Mouse (Mus musculus) retina, postnatal 7 days (tissue): ENCODE data around the gene Caml.
A peak's percentile ranks its signal among the peaks of the same experiment; 100 is the strongest.
"Not testable (repeated sequence)": the region's sequence is repeated elsewhere in the genome, so short reads cannot be mapped to it uniquely, and the experiment has no call there.

ENCODE experiments used
- DNase-seq: peaks from one replicate; pipeline ENCODE4 v3.0.0-alpha.2; 2012; ENCODE audit warnings: low read depth, low spot score

Gene Caml

DNA sequence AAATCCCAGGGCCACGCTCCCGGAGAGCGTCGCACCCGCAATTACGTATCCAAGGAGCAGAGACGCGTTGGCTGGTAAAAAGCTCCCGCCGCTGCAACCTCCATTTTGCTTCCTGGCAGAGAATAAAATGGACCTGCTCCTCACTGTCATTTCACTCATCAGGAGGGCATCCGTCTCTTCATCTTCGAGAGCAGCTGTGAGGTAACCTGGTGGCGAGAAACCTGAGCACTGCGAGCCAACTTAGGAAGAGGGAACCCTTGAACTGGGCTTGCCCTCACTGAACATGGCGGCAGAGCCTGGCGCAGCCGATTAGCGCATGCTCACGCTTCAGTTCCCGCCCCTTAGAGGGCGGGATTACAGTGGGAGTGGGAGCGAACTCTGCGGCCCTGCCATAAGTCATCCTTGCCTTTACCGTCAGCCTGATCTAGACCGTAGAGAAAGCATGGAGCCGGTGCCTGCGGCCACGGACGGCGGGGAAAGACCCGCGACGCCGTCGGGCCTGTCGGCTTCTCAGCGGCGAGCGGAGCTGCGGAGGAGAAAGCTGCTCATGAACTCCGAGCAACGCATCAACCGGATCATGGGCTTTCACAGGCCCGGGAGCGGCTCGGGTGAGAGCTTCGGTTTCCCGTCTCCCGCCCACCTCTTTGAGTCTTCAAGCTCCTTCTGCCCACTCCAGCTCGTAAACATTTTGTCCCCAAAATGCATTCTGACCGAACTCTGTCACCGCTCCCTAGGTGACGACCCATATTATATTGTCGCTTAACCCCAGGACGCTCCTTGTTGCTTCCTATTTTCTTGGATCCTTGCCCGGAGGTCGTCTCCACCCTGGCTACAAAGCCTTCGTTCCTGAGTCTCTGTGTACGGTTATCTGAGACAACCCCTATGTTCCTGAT is at the start of gene Caml:
Gene Caml, plus strand, starts transcription at position 357 of the 893 bp plus-strand sequence.
- peak; percentile 87 for DNase-seq

DNA sequence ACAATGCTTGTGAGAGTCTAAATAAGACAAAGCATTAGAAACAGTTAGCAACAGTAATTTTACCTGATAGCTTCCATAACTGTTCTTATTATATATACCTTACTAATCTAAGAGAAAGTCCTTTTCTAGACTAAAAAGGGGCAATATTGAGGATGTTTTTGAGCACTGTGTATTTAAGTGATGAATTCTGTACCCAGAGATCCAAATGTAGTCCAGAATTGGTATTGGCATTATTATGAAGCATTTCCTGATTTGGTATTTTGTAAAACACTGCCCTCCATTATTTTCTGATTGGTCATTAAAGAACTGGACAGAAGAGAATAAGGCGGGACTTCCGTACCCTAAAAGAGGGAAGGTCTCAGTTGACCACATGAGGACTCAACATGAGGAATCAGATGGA is 49.4 kb upstream of the Caml start, which contains the start of gene Tmed9:
Gene Tmed9, plus strand, starts transcription at position 301 of the 400 bp plus-strand sequence.
- no peak for DNase-seq

DNA sequence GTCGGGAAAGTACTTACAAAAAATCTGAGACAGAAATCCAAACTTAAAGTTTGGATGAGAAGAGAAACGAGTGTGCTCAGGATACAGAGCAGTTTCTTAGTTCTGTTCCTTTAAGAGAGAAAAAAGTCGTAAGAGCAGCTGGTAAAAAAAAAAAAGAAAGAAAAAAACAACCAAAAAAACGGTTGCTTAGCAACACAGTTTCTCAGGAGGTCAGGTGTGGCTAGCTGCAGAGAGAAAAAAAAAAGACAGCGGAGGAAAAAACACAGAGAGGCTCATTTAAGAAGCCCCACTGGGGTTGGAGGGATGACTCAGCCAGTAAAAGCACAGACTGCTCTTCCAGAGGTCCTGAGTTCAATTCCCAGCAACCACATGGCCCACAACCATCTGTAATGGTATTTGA is 48.5 kb upstream of the Caml start:
- DNase-seq: no peak

DNA sequence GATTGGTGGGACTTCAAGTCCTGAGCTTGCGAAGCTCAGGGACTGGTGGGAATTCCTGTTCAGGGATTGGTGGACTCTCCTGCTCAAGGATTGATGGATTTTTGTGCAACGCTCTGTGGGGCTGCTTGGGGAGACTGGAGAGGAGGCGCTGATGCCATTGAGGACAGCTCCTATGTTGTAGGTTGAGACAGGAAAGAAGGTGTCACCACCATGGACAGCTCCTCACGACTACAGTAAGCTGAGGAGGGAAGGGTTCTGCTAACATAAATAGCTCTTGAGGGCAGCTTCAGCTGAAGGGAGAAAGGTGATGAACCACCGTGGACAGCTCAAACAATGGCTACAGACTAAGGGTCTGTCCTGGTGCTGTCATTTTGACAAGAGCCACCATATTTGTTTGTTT is 46.9 kb upstream of the Caml start:
- no peak for DNase-seq

DNA sequence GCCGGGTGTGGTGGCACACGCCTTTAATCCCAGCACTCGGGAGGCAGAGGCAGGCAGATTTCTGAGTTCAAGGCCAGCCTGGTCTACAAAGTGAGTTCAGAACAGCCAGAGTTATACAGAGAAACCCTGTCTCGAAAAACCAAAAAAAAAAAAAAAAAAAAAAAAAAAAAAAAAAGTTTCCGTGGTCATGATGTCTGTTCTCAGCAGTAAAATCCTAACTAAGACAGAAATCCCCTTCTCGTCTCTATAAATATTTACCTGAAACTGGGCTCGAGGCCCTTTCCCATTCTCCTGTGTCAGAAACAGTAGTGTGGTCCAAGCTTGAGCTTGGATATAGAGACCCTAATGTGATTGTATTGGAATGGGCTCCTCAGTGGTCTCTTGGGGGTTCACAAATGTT is 45.9 kb upstream of the Caml start:
- not testable (repeated sequence) for DNase-seq

DNA sequence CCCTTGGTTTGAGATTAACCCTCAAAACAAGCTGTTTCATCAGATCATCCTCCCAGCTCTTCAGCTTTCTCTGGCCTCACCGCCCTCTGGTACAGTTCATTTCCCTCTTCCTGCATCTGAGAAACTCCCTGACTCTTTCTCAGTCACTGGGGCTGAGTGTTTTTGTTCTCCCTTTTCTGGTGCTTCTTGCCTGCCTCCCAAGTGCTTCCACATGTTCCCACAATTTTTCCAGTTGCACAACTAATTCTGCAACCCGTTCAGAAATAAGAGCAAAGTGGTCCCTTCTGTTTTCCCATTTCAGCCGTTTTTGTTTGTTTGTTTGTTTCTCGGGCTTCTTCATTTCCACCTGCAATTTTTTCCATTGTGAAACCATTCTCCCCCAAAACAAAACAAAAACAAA is 44.7 kb upstream of the Caml start:
- no peak for DNase-seq

DNA sequence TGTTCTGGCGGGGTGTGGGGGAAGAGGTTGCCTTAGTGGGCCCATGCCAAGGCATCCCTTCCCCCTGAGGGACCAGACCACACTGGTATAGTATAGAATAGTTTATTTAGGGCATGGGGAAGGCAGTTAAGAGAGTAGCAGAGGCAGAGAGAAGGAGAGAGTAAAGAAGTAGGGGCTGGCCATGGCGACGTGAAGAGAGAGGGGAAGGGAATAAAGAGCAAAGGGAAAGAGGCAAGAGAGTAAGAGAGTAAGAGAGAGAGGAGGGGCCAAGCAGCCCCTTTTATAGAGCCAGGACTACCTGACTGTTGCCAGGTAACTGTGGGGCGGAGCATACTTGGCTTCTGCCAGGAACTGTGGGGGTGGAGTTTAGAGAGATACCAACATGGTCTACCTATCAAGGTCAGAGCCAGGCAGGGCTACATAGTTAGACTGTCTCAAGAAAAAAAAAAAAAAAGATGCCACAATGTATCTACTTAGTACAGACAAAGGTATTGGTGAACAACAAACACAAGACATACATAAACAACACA is 30.8 kb upstream of the Caml start:
- DNase-seq: no peak

DNA sequence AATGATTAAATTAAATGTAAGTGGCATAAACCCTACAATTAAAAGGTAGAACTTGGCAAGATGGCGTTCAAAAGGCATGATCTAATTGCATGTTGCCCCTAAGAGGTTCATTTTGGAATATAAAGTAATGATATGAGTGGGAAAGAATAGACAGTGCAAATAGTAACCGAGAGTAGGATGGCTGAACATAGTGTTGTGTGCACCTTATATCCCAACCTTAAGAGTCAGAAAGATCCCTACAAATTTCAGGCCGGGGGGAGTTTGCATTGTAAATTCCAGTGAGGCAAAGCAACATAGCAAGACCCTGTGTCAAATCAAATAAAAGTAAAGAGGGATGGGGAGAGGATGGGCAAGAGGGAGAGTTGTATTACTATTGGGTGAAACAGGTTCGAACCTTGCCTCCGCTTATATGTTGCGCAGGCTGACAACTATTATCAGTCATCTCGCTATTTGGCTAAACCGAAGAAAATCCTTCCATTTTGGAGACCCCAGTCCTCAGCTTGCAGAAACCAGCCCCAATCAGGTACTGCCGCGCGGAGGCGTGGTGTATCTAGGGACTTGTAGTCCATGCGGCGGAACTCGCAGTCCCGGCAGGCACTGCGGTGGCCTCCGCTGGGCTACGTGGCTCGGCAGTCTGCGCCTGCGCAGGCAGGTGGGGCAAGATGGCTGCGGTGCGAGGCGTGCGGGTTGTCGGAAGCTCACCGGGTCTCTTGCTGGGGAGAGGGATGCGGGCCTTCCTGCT is 30.1 kb upstream of the Caml start:
- peak; percentile 91 for DNase-seq

DNA sequence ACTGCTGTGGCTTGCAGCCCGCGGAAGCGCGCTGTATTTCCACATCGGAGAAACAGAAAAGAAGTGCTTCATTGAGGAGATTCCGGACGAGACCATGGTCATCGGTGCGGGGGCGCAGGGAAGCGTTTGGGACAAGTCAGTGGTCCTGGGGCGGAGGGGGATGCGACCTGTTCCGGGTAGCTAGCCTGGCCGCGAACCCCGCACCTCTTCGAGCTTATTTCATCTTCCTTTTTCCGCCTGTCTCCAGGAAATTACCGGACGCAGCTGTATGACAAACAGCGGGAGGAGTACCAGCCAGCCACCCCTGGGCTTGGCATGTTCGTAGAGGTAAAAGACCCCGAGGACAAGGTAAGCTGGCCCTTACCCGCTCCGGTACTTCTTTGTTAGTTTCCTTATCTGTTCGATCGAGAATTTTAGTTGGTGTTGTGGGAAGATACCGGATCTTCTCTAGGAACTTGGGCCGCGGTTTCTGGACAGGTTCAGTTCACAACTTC is 29.5 kb upstream of the Caml start:
- DNase-seq: no peak

DNA sequence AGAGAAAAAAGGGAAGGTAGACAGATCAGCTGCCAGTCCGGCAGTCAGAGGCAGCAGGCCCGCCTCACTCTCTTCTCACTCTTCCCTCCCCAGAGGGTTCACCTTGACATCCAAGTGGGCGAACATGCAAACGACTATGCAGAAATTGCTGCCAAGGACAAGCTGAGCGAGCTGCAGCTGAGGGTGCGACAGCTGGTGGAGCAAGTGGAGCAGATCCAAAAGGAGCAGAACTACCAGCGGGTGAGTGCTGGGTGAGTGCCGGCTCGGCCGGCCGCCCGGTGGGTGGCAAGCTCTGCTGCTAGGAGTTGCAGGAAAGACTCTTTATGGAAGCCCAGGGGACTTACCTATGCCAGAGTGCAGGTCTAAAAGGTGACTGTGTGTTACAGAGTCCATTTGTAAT is 27.4 kb upstream of the Caml start:
- DNase-seq: no peak

DNA sequence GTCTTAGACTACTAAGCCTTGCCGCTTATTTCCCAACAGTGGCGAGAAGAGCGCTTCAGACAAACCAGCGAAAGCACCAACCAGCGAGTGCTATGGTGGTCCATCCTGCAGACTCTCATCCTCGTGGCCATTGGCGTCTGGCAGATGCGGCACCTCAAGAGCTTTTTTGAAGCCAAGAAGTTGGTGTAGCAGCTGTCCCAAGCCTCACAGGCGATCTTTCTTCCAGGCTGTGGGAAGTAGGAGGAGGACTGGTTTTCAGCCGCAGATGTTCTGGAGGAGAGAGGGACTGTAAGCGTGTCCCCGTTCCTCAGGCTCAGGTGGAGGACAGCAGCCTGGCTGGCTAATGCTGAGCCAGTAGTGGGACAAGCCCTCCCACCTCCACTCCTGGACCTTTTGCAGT is 26.0 kb upstream of the Caml start:
- DNase-seq: no peak

DNA sequence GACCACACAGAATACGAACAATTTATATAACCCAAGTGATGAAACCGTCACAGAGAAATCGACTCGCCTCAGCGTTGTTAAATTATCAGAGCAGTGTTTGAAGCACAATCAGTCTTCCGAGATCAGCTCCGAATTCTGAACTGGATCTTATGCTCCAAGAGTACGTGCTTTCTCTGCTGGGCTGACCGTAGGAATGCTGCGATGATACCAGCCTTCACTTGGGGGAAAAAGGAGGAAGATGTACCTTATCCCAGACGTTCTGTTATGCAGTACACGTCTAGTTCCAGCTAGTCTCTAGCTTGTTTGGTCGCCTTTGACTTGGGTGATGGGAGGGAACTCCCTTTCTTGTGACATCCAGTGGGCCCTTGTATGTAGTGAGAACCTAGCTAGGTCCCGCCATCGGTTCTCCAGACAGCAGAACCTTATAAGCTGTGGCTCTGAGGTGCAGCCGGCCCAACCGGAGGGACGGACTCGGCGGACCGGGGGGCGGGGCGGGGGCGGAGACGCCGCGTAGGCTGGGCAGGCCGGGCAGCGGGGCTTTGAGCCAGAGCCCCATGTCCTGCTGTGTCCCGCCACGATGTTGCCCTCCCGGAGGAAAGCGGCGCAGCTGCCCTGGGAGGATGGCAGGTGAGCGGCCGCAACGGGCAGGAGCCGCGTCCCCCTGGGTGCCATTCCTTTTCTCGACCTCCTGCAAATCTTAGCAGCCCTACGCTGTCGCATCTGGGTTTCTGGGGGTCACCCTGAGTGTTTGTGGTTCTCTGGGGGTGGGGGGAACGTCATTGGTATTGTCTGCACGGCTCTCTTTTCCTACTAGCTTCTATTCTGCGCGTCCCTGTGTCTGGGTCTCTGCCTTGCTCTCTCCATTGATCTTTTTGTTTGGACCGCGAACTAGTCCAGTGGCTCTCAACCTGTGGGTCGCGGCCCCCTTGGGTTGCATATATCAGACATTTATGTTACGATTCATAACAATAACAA is 23.0 kb upstream of the Caml start, which contains the start of gene B4galt7:
Gene B4galt7, plus strand, starts transcription at position 331 of the 975 bp plus-strand sequence.
- peak; percentile 60 for DNase-seq

DNA sequence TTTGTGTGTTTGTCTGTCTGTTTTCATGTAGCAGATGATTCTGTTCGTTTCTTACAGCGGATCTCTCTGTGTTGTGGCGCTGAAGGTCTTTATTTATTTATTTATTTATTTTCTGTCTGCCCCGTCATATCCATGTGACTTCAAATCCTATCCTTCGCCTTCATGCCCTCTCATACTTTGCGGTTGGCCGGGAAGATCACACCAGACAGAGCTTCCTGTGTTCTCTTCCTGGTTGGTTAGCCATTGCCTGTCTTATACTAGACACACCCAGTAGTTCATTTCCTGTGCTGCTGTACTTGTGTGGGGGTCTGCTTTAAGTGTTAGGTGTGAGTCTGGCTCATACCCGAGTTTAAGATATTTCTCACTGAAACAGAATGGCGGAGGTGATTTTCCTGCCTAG is 22.1 kb upstream of the Caml start:
- DNase-seq: no peak

DNA sequence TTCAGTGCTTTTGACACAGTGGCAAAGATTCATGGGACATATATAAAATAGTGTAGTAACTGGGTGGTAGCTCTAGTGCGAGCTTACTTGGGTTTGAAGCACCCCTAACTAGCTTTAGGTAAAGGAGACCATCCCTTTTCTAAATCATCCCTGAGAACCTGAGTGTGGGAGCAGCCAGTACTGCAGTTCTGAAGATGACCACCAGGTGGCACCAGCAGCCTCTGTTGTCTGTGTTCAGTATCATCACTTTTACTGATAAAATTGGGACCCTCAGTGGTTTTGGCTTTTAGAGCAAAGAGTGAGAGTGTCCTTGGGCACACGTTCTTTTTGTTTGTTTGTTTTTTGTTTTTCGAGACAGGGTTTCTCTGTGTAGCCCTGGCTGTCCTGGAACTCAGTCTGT is 21.2 kb upstream of the Caml start:
- DNase-seq: peak; percentile 61

DNA sequence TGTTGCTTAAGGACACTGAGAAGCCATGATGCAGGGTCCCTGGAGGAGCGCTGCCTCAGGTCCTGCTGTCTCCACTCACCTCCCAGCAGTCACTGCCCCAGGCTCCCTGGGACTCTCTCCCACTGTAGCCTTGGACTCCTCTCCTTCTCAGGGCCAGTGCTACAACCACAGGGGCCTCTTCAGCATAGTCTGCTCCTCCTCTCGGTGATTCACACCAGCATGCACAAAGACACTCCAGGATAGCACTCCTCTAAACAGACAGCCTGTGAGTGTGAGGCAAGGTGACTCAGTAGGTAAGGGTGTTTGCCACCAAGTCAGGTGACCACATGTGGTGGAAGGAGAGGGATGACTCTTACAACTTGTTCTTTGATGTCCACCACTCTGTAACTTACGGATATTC is 18.2 kb upstream of the Caml start:
- DNase-seq: no peak

DNA sequence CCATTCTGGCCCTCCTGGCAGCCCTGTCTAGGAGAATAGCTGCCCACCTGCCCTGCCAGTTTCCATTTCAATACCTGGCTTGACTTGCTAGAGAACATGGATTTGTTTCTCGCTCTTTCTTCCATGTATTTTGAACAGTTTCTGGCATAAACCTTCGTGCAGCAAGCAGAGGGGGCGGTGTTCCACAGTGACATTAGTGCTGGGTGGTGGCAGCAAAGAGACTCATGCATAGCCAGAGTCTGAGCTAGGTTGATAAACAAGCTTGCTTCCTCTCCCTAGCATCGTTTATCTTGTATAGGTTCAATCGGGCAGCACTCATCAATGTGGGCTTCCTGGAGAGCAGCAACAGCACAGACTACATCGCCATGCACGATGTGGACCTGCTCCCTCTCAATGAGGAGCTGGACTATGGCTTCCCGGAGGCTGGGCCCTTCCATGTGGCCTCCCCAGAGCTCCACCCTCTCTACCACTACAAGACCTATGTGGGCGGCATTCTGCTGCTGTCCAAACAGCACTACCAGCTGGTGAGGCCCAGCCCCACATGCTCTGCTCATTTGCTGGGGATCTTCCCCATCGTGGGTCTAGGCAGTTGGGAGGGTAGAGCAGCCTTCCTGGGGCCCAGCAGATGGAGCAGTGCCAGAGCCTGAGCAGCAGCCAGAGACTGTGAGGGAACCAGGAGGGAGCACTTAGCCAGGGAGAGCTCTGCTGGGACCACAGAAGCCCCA is 15.7 kb upstream of the Caml start:
- DNase-seq: no peak

DNA sequence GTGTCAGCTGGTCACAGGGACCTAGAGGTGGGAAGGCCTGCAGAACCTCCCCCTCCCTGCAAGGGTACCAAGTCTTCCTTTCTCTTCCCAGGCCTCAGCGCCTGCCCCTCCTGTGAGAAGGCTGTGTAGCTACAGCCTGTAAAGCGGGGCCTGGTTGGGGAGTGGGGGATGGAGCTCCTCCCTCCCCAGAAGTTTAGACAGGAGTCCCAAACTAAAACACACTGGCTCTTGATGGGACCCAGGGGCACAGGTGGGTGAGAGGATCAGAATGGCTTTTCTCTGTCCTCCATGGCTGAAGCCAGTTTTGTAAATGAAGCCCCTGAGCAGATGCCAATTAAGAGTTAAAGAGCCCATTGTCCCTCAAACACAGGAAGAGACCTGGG is 15.2 kb upstream of the Caml start:
- no peak for DNase-seq

DNA sequence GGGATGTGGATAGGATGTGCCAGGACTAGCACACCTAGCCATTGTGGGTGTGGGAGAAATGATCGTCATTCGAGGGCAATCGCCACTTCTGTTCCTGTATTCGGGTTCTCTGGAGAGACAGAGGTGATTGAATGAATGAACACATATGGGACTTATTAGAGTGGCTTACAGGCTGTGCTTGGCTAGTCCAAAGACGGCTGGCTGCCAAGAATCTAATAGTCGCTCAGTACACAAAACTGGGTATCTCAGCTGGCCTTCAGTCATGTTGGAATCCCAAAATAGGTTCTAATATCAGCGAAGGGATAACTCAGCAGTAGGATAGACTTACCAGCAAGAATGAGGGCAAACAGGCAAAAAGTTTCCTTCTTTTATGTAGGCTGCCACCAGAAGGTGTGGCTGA is 10.8 kb upstream of the Caml start:
- no peak for DNase-seq

DNA sequence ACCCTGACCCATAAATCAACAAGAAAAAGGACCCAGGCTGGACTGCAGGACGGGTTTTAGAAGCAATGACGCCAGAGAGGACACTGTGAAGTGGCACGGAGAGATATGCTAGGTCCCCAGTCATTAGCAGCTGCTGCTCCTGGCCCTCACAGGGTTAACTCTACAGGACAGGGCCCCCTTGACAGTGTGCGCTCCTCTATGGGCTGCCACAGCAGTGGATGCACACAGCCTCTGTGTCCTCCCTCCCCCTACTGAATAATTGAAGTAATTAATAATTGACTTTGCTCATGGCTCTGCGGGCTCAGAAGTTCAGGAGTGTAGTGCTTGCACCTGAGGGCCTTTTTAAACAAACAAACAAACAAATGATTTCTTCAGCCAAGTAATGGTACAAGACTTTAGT is 9.3 kb upstream of the Caml start:
- no peak for DNase-seq

DNA sequence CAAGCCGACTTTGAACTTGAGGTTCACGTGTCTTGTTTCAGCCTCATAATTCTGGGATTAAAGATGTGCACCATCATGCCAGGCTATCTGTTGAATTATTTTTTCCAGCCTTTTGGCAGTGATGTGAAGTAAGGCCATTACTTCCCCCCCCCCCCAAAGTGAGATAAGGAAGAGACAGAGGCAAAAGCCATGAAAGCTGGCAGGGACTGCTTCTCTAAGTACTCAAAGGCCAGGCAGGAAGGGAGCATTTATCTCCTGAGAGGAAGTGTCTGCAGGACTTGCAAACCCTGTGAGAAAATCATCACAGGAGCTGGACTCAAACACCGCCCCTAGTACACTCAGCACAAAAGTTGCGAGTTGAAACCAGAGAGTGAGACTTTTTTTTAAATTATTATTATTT is 3.5 kb upstream of the Caml start:
- no peak for DNase-seq

DNA sequence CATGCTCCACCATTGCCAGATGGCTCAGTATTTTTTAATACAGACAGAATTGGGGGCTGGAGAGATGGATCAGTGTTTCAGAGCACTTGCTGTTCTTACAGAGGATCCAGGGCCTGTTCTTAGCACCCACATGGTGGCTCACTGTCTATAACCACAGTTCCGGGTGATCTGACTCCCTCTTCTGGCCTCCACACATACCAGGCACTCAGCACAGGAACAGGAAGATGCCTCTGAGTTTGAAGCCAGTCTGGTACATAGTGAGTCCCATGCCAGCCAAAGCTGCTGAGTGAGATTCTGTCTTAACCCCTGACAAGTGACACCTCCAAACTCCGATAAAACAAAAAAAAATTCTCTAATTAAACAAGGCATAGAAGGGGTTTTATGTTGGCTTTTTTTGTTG is 2.5 kb upstream of the Caml start:
- no peak for DNase-seq
